Mouse (Mus musculus): Measurements from ENCODE around the gene Opa1. TPM values are rescaled to one million over a fixed set of nuclear protein-coding genes. Genes with fewer than 3 reads are reported as not detected.

The Opa1 gene
- polyA plus RNA-seq, 1 experiment from 2014 or later, result 30.3 TPM

- Histone ChIP-seq H3K4me3 (no peak overlapping the region), H3K9me3 (no peaks in the 10 kb centered on the region), H3K27ac (no peak overlapping the region), H3K4me2 (replicated peaks) (peak overlapping the region; percentile 39), H3K27me3 (no peaks in the 10 kb centered on the region), H3K36me3 (no peaks in the 10 kb centered on the region), H3K4me1 (peaks cover 16% of the 10 kb centered on the region), H3K9ac (peak overlapping the region; percentile 15; the same call in 1 of the 2 replicates)
- 40% methylated on average over 17 of the region's 17 CpGs for WGBS
- ATAC-seq (ENCODE audit: low FRiP score, low read depth), result 0 out of 2 replicates have a peak, but pooled peaks have one; percentile 51
These were observed 103.7 kb downstream of the Opa1 start for GRCm38 (mm10) chr16:29682555-29683431.

DNA sequence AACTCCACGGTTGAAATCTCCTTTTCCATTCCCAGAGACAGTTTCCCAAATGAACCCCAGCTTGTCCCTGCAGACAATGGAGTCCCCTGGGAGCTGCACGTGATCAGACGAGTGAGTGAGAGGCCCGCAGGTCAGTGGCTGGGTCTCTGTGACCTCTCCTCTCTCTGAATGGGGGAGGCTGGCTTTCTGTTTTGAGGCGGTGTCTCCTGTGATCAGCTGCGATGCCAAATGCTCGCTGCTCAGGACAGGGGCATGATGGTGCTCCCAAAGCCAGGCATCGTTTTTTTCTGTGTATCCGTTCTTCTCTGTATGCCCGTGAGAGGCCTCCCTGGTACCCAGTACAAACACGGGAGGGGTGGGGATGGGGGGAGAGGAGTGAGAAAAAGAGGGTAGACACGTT is 104.4 kb downstream of the Opa1 start:
- H3K36me3 ChIP-seq, result no peaks in the 10 kb centered on the region
- WGBS, result 15% methylated on average over 12 of the region's 12 CpGs
- peak overlapping the region; percentile 15; the same call in 1 of the 2 replicates for H3K9ac ChIP-seq
- H3K4me1 ChIP-seq, result peaks cover 21% of the 10 kb centered on the region
- H3K27me3 ChIP-seq, result no peaks in the 10 kb centered on the region
- no peak overlapping the region for H3K4me3 ChIP-seq
- no peak overlapping the region for H3K27ac ChIP-seq
- peak overlapping the region; percentile 39 for H3K4me2 ChIP-seq (replicated peaks)
- ATAC-seq (ENCODE audit: low FRiP score, low read depth), result no peak
- H3K9me3 ChIP-seq, result no peaks in the 10 kb centered on the region

GRCm38 (mm10) chr16:29684111-29684510 is 105.0 kb downstream of the Opa1 start:
- Histone ChIP-seq H3K4me3 (no peak overlapping the region), H3K9ac (no peak overlapping the region), H3K27me3 (no peaks in the 10 kb centered on the region), H3K4me2 (replicated peaks) (no peak overlapping the region), H3K36me3 (no peaks in the 10 kb centered on the region), H3K27ac (no peak overlapping the region), H3K9me3 (no peaks in the 10 kb centered on the region), H3K4me1 (peaks cover 21% of the 10 kb centered on the region)
- no peak for ATAC-seq (ENCODE audit: low FRiP score, low read depth)
- WGBS, result 74% methylated on average over 2 of the region's 2 CpGs

DNA sequence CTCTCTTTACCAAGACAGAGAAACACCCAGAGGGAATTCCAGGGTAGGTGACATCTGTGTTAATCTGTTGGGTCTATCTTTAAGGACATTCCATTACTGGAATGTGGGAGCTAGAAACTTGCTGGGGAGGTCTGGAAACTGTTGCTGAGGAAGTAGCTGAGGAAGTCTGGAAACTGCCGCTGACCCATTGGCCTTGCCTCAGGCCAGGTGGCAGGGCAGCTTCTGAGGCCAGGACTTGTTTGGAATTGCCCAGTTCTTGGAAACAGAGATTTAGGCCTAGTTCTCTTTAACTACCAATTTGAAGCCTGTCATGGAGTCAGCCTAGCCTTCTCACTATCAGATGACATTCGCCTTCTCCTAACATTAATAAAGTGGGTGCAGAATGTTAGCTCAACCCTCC is 105.5 kb downstream of the Opa1 start:
- no peak for ATAC-seq (ENCODE audit: low FRiP score, low read depth)
- Histone ChIP-seq H3K4me2 (replicated peaks) (no peak overlapping the region), H3K9ac (no peak overlapping the region), H3K4me3 (no peak overlapping the region), H3K36me3 (no peaks in the 10 kb centered on the region), H3K9me3 (no peaks in the 10 kb centered on the region), H3K27me3 (no peaks in the 10 kb centered on the region), H3K27ac (no peak overlapping the region), H3K4me1 (peaks cover 21% of the 10 kb centered on the region)
- 94% methylated on average over 2 of the region's 2 CpGs for WGBS

- no peak overlapping the region for H3K27ac ChIP-seq
- H3K9me3 ChIP-seq, result no peaks in the 10 kb centered on the region
- no peaks in the 10 kb centered on the region for H3K27me3 ChIP-seq
- H3K4me2 ChIP-seq (replicated peaks), result no peak overlapping the region
- H3K9ac ChIP-seq, result no peak overlapping the region
- peaks cover 21% of the 10 kb centered on the region for H3K4me1 ChIP-seq
- no peaks in the 10 kb centered on the region for H3K36me3 ChIP-seq
- H3K4me3 ChIP-seq, result no peak overlapping the region
- ATAC-seq (ENCODE audit: low FRiP score, low read depth), result no peak
- WGBS, result 69% methylated on average over 6 of the region's 6 CpGs
These were observed 107.0 kb downstream of the Opa1 start for GRCm38 (mm10) chr16:29686141-29686540.

- Histone ChIP-seq H3K4me3 (no peak overlapping the region), H3K27ac (no peak overlapping the region), H3K4me2 (replicated peaks) (no peak overlapping the region), H3K4me1 (peaks cover 20% of the 10 kb centered on the region), H3K9me3 (no peaks in the 10 kb centered on the region), H3K9ac (no peak overlapping the region; the same call in 1 of the 2 replicates), H3K27me3 (no peaks in the 10 kb centered on the region), H3K36me3 (no peaks in the 10 kb centered on the region)
- no peak for ATAC-seq (ENCODE audit: low FRiP score, low read depth)
- WGBS, result 35% methylated on average over 17 of the region's 17 CpGs
These were observed 109.1 kb downstream of the Opa1 start for GRCm38 (mm10) chr16:29687987-29688885.

- Histone ChIP-seq H3K36me3 (no peaks in the 10 kb centered on the region), H3K4me2 (replicated peaks) (no peak overlapping the region), H3K27ac (no peak overlapping the region), H3K4me1 (peaks cover 17% of the 10 kb centered on the region), H3K9me3 (no peaks in the 10 kb centered on the region), H3K27me3 (peaks cover under 1% of the 10 kb centered on the region; the same call in 1 of the 2 replicates), H3K9ac (no peak overlapping the region), H3K4me3 (no peak overlapping the region)
- 38% methylated on average over 11 of the region's 11 CpGs for WGBS
- no peak for ATAC-seq (ENCODE audit: low FRiP score, low read depth)
These were observed 110.2 kb downstream of the Opa1 start for GRCm38 (mm10) chr16:29689187-29689819.

DNA sequence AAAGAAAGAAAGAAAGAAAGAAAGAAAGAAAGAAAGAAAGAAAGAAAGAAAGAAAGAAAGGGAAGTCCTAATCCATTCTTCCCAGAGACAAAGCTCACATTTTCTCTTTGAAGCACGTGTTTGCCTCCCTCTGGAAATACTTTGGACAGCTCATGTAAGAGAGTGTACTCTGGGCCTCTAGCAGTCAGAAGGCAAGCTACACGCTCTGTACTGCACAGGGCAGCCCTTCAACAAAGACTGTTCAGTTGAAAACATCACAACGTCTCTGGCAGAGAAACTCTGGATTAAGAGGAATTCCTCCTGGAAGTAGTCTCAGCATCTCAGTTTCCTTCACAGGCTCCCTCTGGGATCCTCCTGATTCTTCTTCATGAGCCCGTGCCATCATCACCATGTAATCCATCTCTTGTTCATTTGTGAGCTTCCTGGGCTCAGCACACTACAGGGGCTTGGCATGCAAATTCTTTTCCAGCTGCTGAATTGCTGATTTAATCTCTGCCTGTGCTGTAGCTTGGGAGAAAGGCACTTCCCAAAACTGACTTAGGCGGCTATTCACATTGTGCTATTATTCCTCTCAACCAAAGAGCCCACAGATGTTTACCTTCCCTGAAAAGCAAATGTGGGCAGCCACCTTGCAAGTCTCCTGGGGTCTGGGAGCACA is 114.0 kb downstream of the Opa1 start:
- no peak for ATAC-seq (ENCODE audit: low FRiP score, low read depth)
- Histone ChIP-seq H3K4me3 (no peak overlapping the region), H3K9ac (no peak overlapping the region), H3K27me3 (peaks cover 6% of the 10 kb centered on the region; the same call in 1 of the 2 replicates), H3K4me2 (replicated peaks) (no peak overlapping the region), H3K27ac (no peak overlapping the region), H3K36me3 (no peaks in the 10 kb centered on the region), H3K9me3 (no peaks in the 10 kb centered on the region), H3K4me1 (peaks cover 15% of the 10 kb centered on the region)
- WGBS, result 32% methylated on average over 5 of the region's 5 CpGs

- WGBS, result 71% methylated on average over 6 of the region's 6 CpGs
These were observed 114.8 kb downstream of the Opa1 start for GRCm38 (mm10) chr16:29693791-29694419.

DNA sequence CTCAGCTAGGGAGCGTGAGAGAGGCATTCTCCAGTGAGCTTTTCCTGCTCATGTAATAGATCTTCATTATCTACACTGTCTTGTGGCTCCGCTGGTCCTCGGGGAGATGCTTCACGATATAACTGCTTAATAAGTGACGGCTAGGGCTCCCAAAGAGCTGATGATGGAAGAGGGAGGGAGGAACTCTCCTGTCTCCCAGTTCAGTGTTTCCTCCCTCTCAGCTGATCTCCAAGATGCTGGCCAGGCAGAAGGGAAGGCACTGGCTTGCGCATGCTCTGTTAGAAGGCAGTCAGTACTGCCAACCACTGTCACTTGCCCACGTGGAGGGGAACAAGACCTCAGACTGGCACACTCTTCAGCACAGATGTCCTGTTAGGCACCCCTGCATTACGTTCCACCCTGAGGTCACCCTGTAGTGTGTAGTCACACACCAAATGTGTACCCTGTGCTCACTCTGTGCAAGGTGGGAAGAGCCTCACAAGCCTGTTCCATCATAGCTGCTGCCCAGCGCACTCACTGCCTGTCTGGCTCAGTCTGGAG is 115.4 kb downstream of the Opa1 start:
- WGBS, result 72% methylated on average over 9 of the region's 9 CpGs
- peaks cover 6% of the 10 kb centered on the region; the same call in 1 of the 2 replicates for H3K27me3 ChIP-seq
- peaks cover 11% of the 10 kb centered on the region for H3K4me1 ChIP-seq
- no peak overlapping the region for H3K9ac ChIP-seq
- H3K9me3 ChIP-seq, result peaks cover 8% of the 10 kb centered on the region; the same call in 1 of the 2 replicates
- H3K4me3 ChIP-seq, result no peak overlapping the region
- no peaks in the 10 kb centered on the region for H3K36me3 ChIP-seq
- no peak for ATAC-seq (ENCODE audit: low FRiP score, low read depth)
- H3K4me2 ChIP-seq (replicated peaks), result no peak overlapping the region
- H3K27ac ChIP-seq, result no peak overlapping the region

More at GRCm38 (mm10) chr16:29693791-29694419, 114.8 kb downstream of the Opa1 start:
- Histone ChIP-seq H3K9me3 (peaks cover 5% of the 10 kb centered on the region; the same call in 1 of the 2 replicates), H3K36me3 (no peaks in the 10 kb centered on the region), H3K4me1 (peaks cover 11% of the 10 kb centered on the region), H3K27me3 (peaks cover 6% of the 10 kb centered on the region; the same call in 1 of the 2 replicates), H3K4me3 (no peak overlapping the region), H3K4me2 (replicated peaks) (no peak overlapping the region), H3K27ac (no peak overlapping the region), H3K9ac (no peak overlapping the region)
- ATAC-seq (ENCODE audit: low FRiP score, low read depth), result no peak
